Mouse (Mus musculus) spleen, postnatal 14 days (tissue): ENCODE results near the gene Shc3.
A peak's percentile ranks its signal among the peaks of the same experiment; 100 is the strongest.

Experiments used
- DNase-seq, 2 experiments: peaks; one replicate each; pipeline ENCODE4 v3.0.0; 2021 to 2022; ENCODE audit warnings: low spot score in 2 of 2

Gene Shc3

GRCm38 (mm10) chr13:51482786-51483185 lies 86.4 kb downstream of the Shc3 start:
- DNase-seq: no peak

GRCm38 (mm10) chr13:51480341-51481011 lies 88.7 kb downstream of the Shc3 start:
- DNase-seq: no peak

GRCm38 (mm10) chr13:51479826-51480225 lies 89.4 kb downstream of the Shc3 start:
- no peak for DNase-seq

GRCm38 (mm10) chr13:51476991-51477390 lies 92.2 kb downstream of the Shc3 start:
- DNase-seq: no peak

- no peak for DNase-seq
Observed at GRCm38 (mm10) chr13:51468697-51469250, 100.4 kb downstream of the Shc3 start.

- no peak for DNase-seq
Observed at GRCm38 (mm10) chr13:51466117-51466841, 102.9 kb downstream of the Shc3 start.

GRCm38 (mm10) chr13:51464294-51464693 lies 104.9 kb downstream of the Shc3 start:
- DNase-seq: no peak

- DNase-seq: no peak
Observed at GRCm38 (mm10) chr13:51456190-51456878, 112.9 kb downstream of the Shc3 start.

- no peak for DNase-seq
Observed at GRCm38 (mm10) chr13:51446550-51446949, 122.7 kb downstream of the Shc3 start.

- DNase-seq: no peak
Observed at GRCm38 (mm10) chr13:51442922-51443321, 126.3 kb downstream of the Shc3 start.

- no peak for DNase-seq
Observed at GRCm38 (mm10) chr13:51437105-51438085, 131.8 kb downstream of the Shc3 start.

GRCm38 (mm10) chr13:51435146-51435545 lies 134.1 kb downstream of the Shc3 start:
- DNase-seq: no peak

GRCm38 (mm10) chr13:51434460-51434859 lies 134.8 kb downstream of the Shc3 start:
- no peak for DNase-seq

- no peak for DNase-seq
Observed at GRCm38 (mm10) chr13:51433371-51433770, 135.8 kb downstream of the Shc3 start.

- no peak for DNase-seq
Observed at GRCm38 (mm10) chr13:51425662-51426443, 143.4 kb downstream of the Shc3 start.

- peak in 1 of 2 experiments; percentile 50 for DNase-seq
Observed at GRCm38 (mm10) chr13:51424647-51425046, 144.6 kb downstream of the Shc3 start.

GRCm38 (mm10) chr13:51423647-51424046 lies 145.6 kb downstream of the Shc3 start:
- DNase-seq: no peak

- DNase-seq: no peak
Observed at GRCm38 (mm10) chr13:51420861-51421260, 148.4 kb downstream of the Shc3 start.

GRCm38 (mm10) chr13:51419501-51419900 lies 149.7 kb downstream of the Shc3 start:
- no peak for DNase-seq

GRCm38 (mm10) chr13:51418942-51419451 lies 150.2 kb downstream of the Shc3 start:
- no peak for DNase-seq
